Mouse (Mus musculus): ENCODE data around the gene Stk38. TPM values are rescaled to one million over a fixed set of nuclear protein-coding genes. Genes with fewer than 3 reads are reported as not detected.

Stk38 gene
- polyA plus RNA-seq, 1 experiment = 62.0 TPM

DNA sequence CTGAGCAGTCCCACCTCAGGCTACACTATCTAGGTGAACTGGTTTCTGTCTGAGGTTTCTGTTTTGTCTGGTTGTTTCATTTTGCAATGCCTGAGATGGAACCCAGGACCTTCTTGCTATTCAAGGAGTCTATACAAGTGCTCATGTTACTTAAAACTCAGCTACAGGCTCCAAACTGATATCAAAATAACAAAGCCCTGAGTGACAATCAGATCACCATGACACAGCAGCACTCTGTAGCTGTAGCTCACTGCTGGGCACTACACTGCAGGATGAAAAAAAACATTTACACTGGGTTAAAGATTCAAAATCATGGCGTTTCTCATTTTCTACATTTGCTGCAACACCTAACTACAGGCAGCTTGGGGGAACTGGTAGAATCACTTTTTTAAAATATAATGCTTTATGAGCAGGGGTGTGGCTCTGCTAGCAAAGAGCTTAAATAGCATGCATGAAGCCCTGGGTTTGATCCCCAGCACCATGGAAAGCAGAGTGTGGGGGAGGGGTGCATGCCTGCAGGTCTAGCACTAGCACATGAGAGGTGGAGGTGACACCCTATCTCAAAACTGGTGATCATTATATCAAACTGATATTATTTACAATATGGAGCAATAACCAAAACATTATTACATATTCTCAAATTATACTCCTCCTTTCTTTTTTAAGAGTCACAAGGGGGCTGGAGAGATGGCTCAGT lies 22.9 kb downstream of the Stk38 start:
- Histone ChIP-seq H3K27ac (ENCODE audit: insufficient read depth, low read length) (no peak overlapping the region), H3K4me1 (ENCODE audit: control insufficient read depth, insufficient read depth, low read length) (no peaks in the 10 kb centered on the region), H3K4me3 (ENCODE audit: insufficient read depth, low read length) (no peak overlapping the region)
- TF ChIP-seq CTCF (IDR thresholded peaks at IDR 0.05; ENCODE audit: extremely low read depth, insufficient read depth, low read length) = no peak
- no peak for TF ChIP-seq POLR2A (IDR thresholded peaks at IDR 0.05; ENCODE audit: extremely low read depth, insufficient read depth, low read length)

DNA sequence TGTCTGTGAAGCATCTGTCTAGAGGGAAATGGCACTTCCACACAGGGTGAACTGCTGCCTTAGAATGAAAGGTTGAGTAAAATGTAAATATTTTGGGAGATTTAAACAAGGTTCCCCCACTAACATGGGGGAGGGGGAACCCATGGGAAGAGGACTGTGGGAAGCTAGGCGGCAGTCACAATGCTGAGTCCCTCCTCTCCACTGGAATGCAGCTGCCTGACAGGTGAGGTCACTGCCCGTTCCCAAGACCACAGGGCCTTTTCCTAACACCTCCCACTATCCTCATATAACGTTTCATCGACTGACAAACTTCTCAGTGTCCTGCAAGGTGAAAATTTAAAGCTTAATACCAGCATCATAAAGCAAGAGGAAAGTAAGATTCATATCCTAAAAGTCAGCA lies 25.2 kb downstream of the Stk38 start:
- Histone ChIP-seq H3K27ac (ENCODE audit: insufficient read depth, low read length) (no peak overlapping the region), H3K4me1 (ENCODE audit: control insufficient read depth, insufficient read depth, low read length) (no peaks in the 10 kb centered on the region), H3K4me3 (ENCODE audit: insufficient read depth, low read length) (no peak overlapping the region)
- TF ChIP-seq POLR2A (IDR thresholded peaks at IDR 0.05; ENCODE audit: extremely low read depth, insufficient read depth, low read length) (no peak), CTCF (IDR thresholded peaks at IDR 0.05; ENCODE audit: extremely low read depth, insufficient read depth, low read length) (no peak)

GRCm38 (mm10) chr17:28981081-28981480 lies 26.7 kb downstream of the Stk38 start:
- Histone ChIP-seq H3K27ac (ENCODE audit: insufficient read depth, low read length) (no peak overlapping the region), H3K4me3 (ENCODE audit: insufficient read depth, low read length) (no peak overlapping the region), H3K4me1 (ENCODE audit: control insufficient read depth, insufficient read depth, low read length) (no peaks in the 10 kb centered on the region)
- TF ChIP-seq CTCF (IDR thresholded peaks at IDR 0.05; ENCODE audit: extremely low read depth, insufficient read depth, low read length) (no peak), POLR2A (IDR thresholded peaks at IDR 0.05; ENCODE audit: extremely low read depth, insufficient read depth, low read length) (no peak)

GRCm38 (mm10) chr17:28979091-28979490 lies 28.7 kb downstream of the Stk38 start:
- Histone ChIP-seq H3K4me3 (ENCODE audit: insufficient read depth, low read length) (no peak overlapping the region), H3K27ac (ENCODE audit: insufficient read depth, low read length) (no peak overlapping the region), H3K4me1 (ENCODE audit: control insufficient read depth, insufficient read depth, low read length) (no peaks in the 10 kb centered on the region)
- no peak for TF ChIP-seq CTCF (IDR thresholded peaks at IDR 0.05; ENCODE audit: extremely low read depth, insufficient read depth, low read length)
- no peak for TF ChIP-seq POLR2A (IDR thresholded peaks at IDR 0.05; ENCODE audit: extremely low read depth, insufficient read depth, low read length)

GRCm38 (mm10) chr17:28970122-28970521 lies 37.7 kb downstream of the Stk38 start:
- Histone ChIP-seq H3K4me1 (ENCODE audit: control insufficient read depth, insufficient read depth, low read length) (no peaks in the 10 kb centered on the region), H3K27ac (ENCODE audit: insufficient read depth, low read length) (no peak overlapping the region), H3K4me3 (ENCODE audit: insufficient read depth, low read length) (no peak overlapping the region)
- no peak for TF ChIP-seq POLR2A (IDR thresholded peaks at IDR 0.05; ENCODE audit: extremely low read depth, insufficient read depth, low read length)
- no peak for TF ChIP-seq CTCF (IDR thresholded peaks at IDR 0.05; ENCODE audit: extremely low read depth, insufficient read depth, low read length)

GRCm38 (mm10) chr17:28967021-28967610 lies 40.7 kb downstream of the Stk38 start:
- H3K27ac ChIP-seq (ENCODE audit: insufficient read depth, low read length) = no peak overlapping the region
- H3K4me3 ChIP-seq (ENCODE audit: insufficient read depth, low read length) = no peak overlapping the region
- TF ChIP-seq CTCF (IDR thresholded peaks at IDR 0.05; ENCODE audit: extremely low read depth, insufficient read depth, low read length) (no peak), POLR2A (IDR thresholded peaks at IDR 0.05; ENCODE audit: extremely low read depth, insufficient read depth, low read length) (no peak)
- H3K4me1 ChIP-seq (ENCODE audit: control insufficient read depth, insufficient read depth, low read length) = no peaks in the 10 kb centered on the region

- no peak for TF ChIP-seq POLR2A (IDR thresholded peaks at IDR 0.05; ENCODE audit: extremely low read depth, insufficient read depth, low read length)
- Histone ChIP-seq H3K4me1 (ENCODE audit: control insufficient read depth, insufficient read depth, low read length) (no peaks in the 10 kb centered on the region), H3K27ac (ENCODE audit: insufficient read depth, low read length) (no peak overlapping the region), H3K4me3 (ENCODE audit: insufficient read depth, low read length) (no peak overlapping the region)
These were observed 46.2 kb downstream of the Stk38 start for GRCm38 (mm10) chr17:28961596-28961995.

GRCm38 (mm10) chr17:28960597-28960996 lies 47.2 kb downstream of the Stk38 start:
- Histone ChIP-seq H3K27ac (ENCODE audit: insufficient read depth, low read length) (no peak overlapping the region), H3K4me3 (ENCODE audit: insufficient read depth, low read length) (no peak overlapping the region), H3K4me1 (ENCODE audit: control insufficient read depth, insufficient read depth, low read length) (no peaks in the 10 kb centered on the region)
- no peak for TF ChIP-seq POLR2A (IDR thresholded peaks at IDR 0.05; ENCODE audit: extremely low read depth, insufficient read depth, low read length)
- no peak for TF ChIP-seq CTCF (IDR thresholded peaks at IDR 0.05; ENCODE audit: extremely low read depth, insufficient read depth, low read length)

GRCm38 (mm10) chr17:28954416-28954815 lies 53.4 kb downstream of the Stk38 start:
- TF ChIP-seq CTCF (IDR thresholded peaks at IDR 0.05; ENCODE audit: extremely low read depth, insufficient read depth, low read length) = no peak
- no peak for TF ChIP-seq POLR2A (IDR thresholded peaks at IDR 0.05; ENCODE audit: extremely low read depth, insufficient read depth, low read length)
- H3K4me1 ChIP-seq (ENCODE audit: control insufficient read depth, insufficient read depth, low read length) = peaks cover 6% of the 10 kb centered on the region; the same call in 1 of the 2 replicates

DNA sequence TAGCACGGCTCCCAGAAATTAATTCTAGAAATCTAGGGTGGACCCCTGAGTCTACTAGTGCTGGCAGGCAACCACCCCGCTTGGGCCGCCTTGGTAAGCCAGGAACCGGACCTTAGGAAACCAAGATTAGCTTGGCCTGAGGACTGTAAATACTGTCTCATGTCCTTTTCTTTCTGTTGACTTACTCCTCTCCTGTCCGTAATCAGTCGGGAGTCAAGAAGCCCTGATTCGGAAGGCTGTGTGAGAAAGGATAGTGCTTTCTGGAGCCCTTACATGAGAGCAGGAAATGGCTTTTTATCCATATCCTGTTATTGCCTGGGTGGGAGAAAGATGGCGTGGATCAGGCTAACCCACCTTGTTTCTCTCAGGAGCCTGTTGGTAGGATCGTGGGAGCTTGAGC lies 54.5 kb downstream of the Stk38 start:
- H3K4me1 ChIP-seq (ENCODE audit: control insufficient read depth, insufficient read depth, low read length) = peaks cover 6% of the 10 kb centered on the region; the same call in 1 of the 2 replicates
- no peak overlapping the region for H3K27ac ChIP-seq (ENCODE audit: insufficient read depth, low read length)
- peak overlapping the region; percentile 86 for H3K4me3 ChIP-seq (ENCODE audit: insufficient read depth, low read length)
- no peak for TF ChIP-seq POLR2A (IDR thresholded peaks at IDR 0.05; ENCODE audit: extremely low read depth, insufficient read depth, low read length)
- no peak for TF ChIP-seq CTCF (IDR thresholded peaks at IDR 0.05; ENCODE audit: extremely low read depth, insufficient read depth, low read length)

More at GRCm38 (mm10) chr17:28954416-28954815, 53.4 kb downstream of the Stk38 start:
- Histone ChIP-seq H3K4me3 (ENCODE audit: insufficient read depth, low read length) (peak overlapping the region; percentile 86; the same call in 1 of the 2 replicates), H3K27ac (ENCODE audit: insufficient read depth, low read length) (no peak overlapping the region)
